Mouse (Mus musculus): ENCODE measurements around the gene Gli3. TPM values are rescaled to one million over a fixed set of nuclear protein-coding genes. Genes with fewer than 3 reads are reported as not detected.

Gene Gli3
- polyA plus RNA-seq (2014; fragmentation: Illumina TruSeq; extraction: RNeasy Lipid Tissue Mini Kit (QIAGEN cat#74804)): 6.5 TPM

DNA sequence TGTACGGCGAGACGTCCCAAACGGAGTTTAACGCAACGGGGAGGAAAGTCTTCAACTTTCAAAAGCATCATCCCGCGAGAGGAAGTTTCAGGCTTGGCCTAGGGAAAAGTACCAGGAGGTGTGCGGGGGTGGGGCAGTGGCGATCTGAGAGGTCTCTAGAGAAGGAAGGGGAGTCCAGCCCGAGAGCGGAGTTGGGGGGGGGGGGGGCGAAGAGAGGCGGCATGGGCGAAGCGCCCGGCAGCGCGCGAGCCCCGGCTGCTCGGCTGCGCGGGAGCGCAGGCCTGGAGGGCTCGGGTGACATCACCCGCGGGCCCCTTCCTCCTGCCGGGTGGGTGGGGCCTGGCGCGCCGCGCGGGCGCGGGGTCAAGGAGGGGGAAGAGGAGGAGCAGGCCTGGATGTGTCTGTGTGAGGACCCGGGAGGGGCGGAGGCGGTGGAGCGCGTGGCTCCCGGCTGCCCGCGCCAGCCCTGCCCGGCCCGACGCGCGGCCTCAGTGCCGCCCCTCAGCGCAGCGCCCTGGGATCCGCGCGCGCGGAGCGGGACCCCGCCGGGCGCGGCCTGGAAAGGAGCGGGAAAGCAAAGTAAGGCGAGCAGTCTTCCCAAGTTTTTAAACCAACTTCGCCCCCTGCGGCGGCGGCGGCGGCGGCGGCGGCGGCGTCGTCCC, at the start of gene Gli3:
TSS of gene Gli3 (plus strand) at position 406 of the 662 bp plus-strand sequence.

Data from ovary, adult 10 weeks (tissue).